Mouse (Mus musculus): ENCODE results near the gene Nprl2. TPM values are rescaled to one million over a fixed set of nuclear protein-coding genes. Genes with fewer than 3 reads are reported as not detected.

Nprl2 gene
- total RNA-seq, 2 experiments from 2014 or later: 38.4 to 39.2 TPM

- intact Hi-C loops (cut with DNase I): no loop called here
Observed at GRCm38 (mm10) chr9:107526198-107527026, 15.6 kb upstream of the Nprl2 start.

GRCm38 (mm10) chr9:107533791-107534407, 8.1 kb upstream of the Nprl2 start, which contains the start of gene Tmem115:
Gene Tmem115 (plus strand): TSS chr9:107533945.
- peak; percentile 95 to 97 for DNase-seq (ENCODE audit: low spot score in 2 of 2)
- intact Hi-C loops (cut with DNase I): loop anchor here (10.0 kb wide), 1 partner anchor 639 kb away; the partner anchor contains the start of gene Manf

More at GRCm38 (mm10) chr9:107526198-107527026, 15.6 kb upstream of the Nprl2 start:
- DNase-seq (ENCODE audit: low spot score in 2 of 2): peak; percentile 73 to 77

GRCm38 (mm10) chr9:107534408-107535202, 7.4 kb upstream of the Nprl2 start:
- no peak for DNase-seq (ENCODE audit: low spot score in 2 of 2)
- intact Hi-C loops (cut with DNase I): loop anchor here (10.0 kb wide), 1 partner anchor 640 kb away; the partner anchor contains the start of gene Manf

- intact Hi-C loops (cut with DNase I): loop anchor here (10.0 kb wide), 1 partner anchor 643 kb away; the partner anchor contains the start of gene Manf
Observed at GRCm38 (mm10) chr9:107538231-107538630, 3.8 kb upstream of the Nprl2 start.

GRCm38 (mm10) chr9:107538711-107539110, 3.3 kb upstream of the Nprl2 start:
- intact Hi-C loops (cut with DNase I): loop anchor here (10.0 kb wide), 1 partner anchor 644 kb away; the partner anchor contains the start of gene Manf
- no peak for DNase-seq (ENCODE audit: low spot score in 2 of 2)

More at GRCm38 (mm10) chr9:107538231-107538630, 3.8 kb upstream of the Nprl2 start:
- no peak for DNase-seq (ENCODE audit: low spot score in 2 of 2)

GRCm38 (mm10) chr9:107539940-107540339, 2.1 kb upstream of the Nprl2 start:
- intact Hi-C loops (cut with DNase I): loop anchor here (10.0 kb wide), 1 partner anchor 645 kb away; the partner anchor contains the start of gene Manf
- DNase-seq (ENCODE audit: low spot score in 2 of 2): no peak

- intact Hi-C loops (cut with DNase I): no loop called here
Observed at GRCm38 (mm10) chr9:107540420-107540819, 1.6 kb upstream of the Nprl2 start.

GRCm38 (mm10) chr9:107541005-107541404, 1.0 kb upstream of the Nprl2 start:
- intact Hi-C loops (cut with DNase I): no loop called here
- DNase-seq (ENCODE audit: low spot score in 2 of 2): no peak

More at GRCm38 (mm10) chr9:107540420-107540819, 1.6 kb upstream of the Nprl2 start:
- DNase-seq (ENCODE audit: low spot score in 2 of 2): no peak

- no peak for DNase-seq (ENCODE audit: low spot score in 2 of 2)
- intact Hi-C loops (cut with DNase I): no loop called here
Observed at GRCm38 (mm10) chr9:107542352-107542686, 293 bp downstream of the Nprl2 start.

GRCm38 (mm10) chr9:107542721-107543120, 695 bp downstream of the Nprl2 start:
- DNase-seq (ENCODE audit: low spot score in 2 of 2): no peak
- intact Hi-C loops (cut with DNase I): no loop called here

GRCm38 (mm10) chr9:107543299-107543698, 1.3 kb downstream of the Nprl2 start:
- no peak for DNase-seq (ENCODE audit: low spot score in 2 of 2)
- intact Hi-C loops (cut with DNase I): no loop called here

- DNase-seq (ENCODE audit: low spot score in 2 of 2): no peak
- intact Hi-C loops (cut with DNase I): no loop called here
Observed at GRCm38 (mm10) chr9:107544196-107544700, 2.2 kb downstream of the Nprl2 start.

- DNase-seq (ENCODE audit: low spot score in 2 of 2): no peak
- intact Hi-C loops (cut with DNase I): no loop called here
Observed at GRCm38 (mm10) chr9:107544729-107545128, 2.7 kb downstream of the Nprl2 start.

- intact Hi-C loops (cut with DNase I): no loop called here
- no peak for DNase-seq (ENCODE audit: low spot score in 2 of 2)
Observed at GRCm38 (mm10) chr9:107545199-107545598, 3.2 kb downstream of the Nprl2 start.

- intact Hi-C loops (cut with DNase I): no loop called here
- DNase-seq (ENCODE audit: low spot score in 2 of 2): peak; percentile 79 to 81
Observed at GRCm38 (mm10) chr9:107545602-107546001, 3.6 kb downstream of the Nprl2 start.

- intact Hi-C loops (cut with DNase I): no loop called here
- peak; percentile 90 to 92 for DNase-seq (ENCODE audit: low spot score in 2 of 2)
Observed at GRCm38 (mm10) chr9:107547026-107547425, 5.0 kb downstream of the Nprl2 start, which contains the start of gene Zmynd10. Gene Zmynd10 (plus strand): TSS chr9:107547298.

GRCm38 (mm10) chr9:107547957-107548356, 5.9 kb downstream of the Nprl2 start:
- intact Hi-C loops (cut with DNase I): no loop called here
- no peak for DNase-seq (ENCODE audit: low spot score in 2 of 2)

- no peak for DNase-seq (ENCODE audit: low spot score in 2 of 2)
- intact Hi-C loops (cut with DNase I): no loop called here
Observed at GRCm38 (mm10) chr9:107548820-107549219, 6.8 kb downstream of the Nprl2 start.
